Mouse (Mus musculus) cerebellum, adult 11-12 months (tissue): ENCODE data around the gene Bag5.
"Not testable (repeated sequence)": the region's sequence is repeated elsewhere in the genome, so short reads cannot be mapped to it uniquely, and the experiment has no call there.

Source experiments
- DNase-seq: peaks from one replicate; pipeline ENCODE4 v3.0.0; 2022

The Bag5 gene

GRCm38 (mm10) chr12:111713004-111713651 lies at the start of gene Bag5, which contains the start of gene Apopt1:
Gene Bag5 (minus strand): TSS chr12:111713257.
Gene Apopt1 (plus strand): TSS chr12:111713261.
- peak; percentile 90 for DNase-seq

- DNase-seq, result no peak
These were observed 47.4 kb upstream of the Bag5 start for GRCm38 (mm10) chr12:111760306-111760908.

- peak; percentile 78 for DNase-seq
These were observed 46.4 kb upstream of the Bag5 start for GRCm38 (mm10) chr12:111759176-111760061.

- DNase-seq, result peak; percentile 83
These were observed 45.5 kb upstream of the Bag5 start, which contains the start of gene Klc1 for GRCm38 (mm10) chr12:111758381-111759175. Gene Klc1 (plus strand): TSS chr12:111758849.

- DNase-seq, result peak; percentile 41
These were observed 44.7 kb upstream of the Bag5 start for GRCm38 (mm10) chr12:111757561-111758325.

- no peak for DNase-seq
These were observed 43.6 kb upstream of the Bag5 start for GRCm38 (mm10) chr12:111756698-111757082.

- no peak for DNase-seq
These were observed 43.1 kb upstream of the Bag5 start for GRCm38 (mm10) chr12:111756082-111756697.

GRCm38 (mm10) chr12:111755231-111755630 lies 42.2 kb upstream of the Bag5 start:
- no peak for DNase-seq

GRCm38 (mm10) chr12:111754710-111755109 lies 41.7 kb upstream of the Bag5 start:
- DNase-seq, result no peak

- DNase-seq, result no peak
These were observed 40.3 kb upstream of the Bag5 start for GRCm38 (mm10) chr12:111753347-111753746.

- DNase-seq, result no peak
These were observed 39.4 kb upstream of the Bag5 start for GRCm38 (mm10) chr12:111752491-111752890.

- DNase-seq, result no peak
These were observed 37.7 kb upstream of the Bag5 start for GRCm38 (mm10) chr12:111750739-111751138.

- DNase-seq, result no peak
These were observed 34.4 kb upstream of the Bag5 start for GRCm38 (mm10) chr12:111747421-111747820.

- no peak for DNase-seq
These were observed 33.0 kb upstream of the Bag5 start for GRCm38 (mm10) chr12:111746091-111746490.

GRCm38 (mm10) chr12:111745274-111745673 lies 32.2 kb upstream of the Bag5 start:
- no peak for DNase-seq

- no peak for DNase-seq
These were observed 30.9 kb upstream of the Bag5 start for GRCm38 (mm10) chr12:111743981-111744423.

- no peak for DNase-seq
These were observed 30.4 kb upstream of the Bag5 start for GRCm38 (mm10) chr12:111743419-111743818.

GRCm38 (mm10) chr12:111741338-111741737 lies 28.3 kb upstream of the Bag5 start:
- no peak for DNase-seq

GRCm38 (mm10) chr12:111738754-111739153 lies 25.7 kb upstream of the Bag5 start:
- peak; percentile 62 for DNase-seq

- no peak for DNase-seq
These were observed 24.3 kb upstream of the Bag5 start for GRCm38 (mm10) chr12:111737370-111737769.

- DNase-seq, result not testable (repeated sequence)
These were observed 23.6 kb upstream of the Bag5 start for GRCm38 (mm10) chr12:111736676-111737075.
